Mouse (Mus musculus) thymus, adult 2 months (tissue): Measurements from ENCODE around the gene Rfesd.

Source experiments
- CTCF ChIP-seq: fragments of 200-500 bp; IDR thresholded peaks from 2 replicates; pipeline ENCODE4 v1.5.1; 2012; ENCODE audit warnings: mild to moderate bottlenecking, control low read depth, low read length, moderate library complexity, borderline replicate concordance; ENCODE audit not compliant: control insufficient read depth, poor library complexity, insufficient read depth; ENCODE audit errors: extremely low read depth
- POLR2A ChIP-seq: fragments of 200-500 bp; IDR thresholded peaks from 2 replicates; pipeline ENCODE4 v1.6.1; 2012; ENCODE audit warnings: mild to moderate bottlenecking, low read length, control low read depth, moderate library complexity; ENCODE audit not compliant: control insufficient read depth, poor library complexity, insufficient read depth; ENCODE audit errors: extremely low read depth

DNA sequence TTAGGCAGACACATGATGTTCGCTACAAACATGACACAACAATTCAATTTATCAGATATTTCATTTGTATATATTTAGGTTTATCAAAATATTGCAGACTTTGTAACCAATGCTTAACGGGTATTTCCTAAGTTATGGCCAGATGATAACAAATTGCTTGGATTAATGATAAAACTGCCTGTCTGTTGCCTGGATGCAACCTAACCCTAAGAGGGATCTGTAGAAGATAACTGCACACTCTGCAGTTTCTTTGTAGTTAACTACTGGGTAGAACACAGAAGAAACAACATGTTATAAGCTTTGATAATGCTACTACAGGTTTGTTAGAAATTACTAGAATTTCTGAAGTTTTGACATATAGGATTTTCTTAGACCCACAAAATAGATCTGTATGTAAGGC is 42.3 kb downstream of the Rfesd start:
- TF ChIP-seq CTCF (no peak), POLR2A (no peak)
